Mouse (Mus musculus): Measurements from ENCODE around the gene Pdlim4. TPM values are rescaled to one million over a fixed set of nuclear protein-coding genes. Genes with fewer than 3 reads are reported as not detected.

Pdlim4 gene
- total RNA-seq, 2 experiments from 2014 or later = 13.8 to 14.0 TPM

- no peak for TF ChIP-seq CTCF (IDR thresholded peaks at IDR 0.05)
- H3K27ac ChIP-seq = no peak overlapping the region
- H3K4me3 ChIP-seq = no peak overlapping the region
- intact Hi-C loops (cut with DNase I) = no loop called here
- DNase-seq (ENCODE audit: extremely low spot score in 1 of 2, low spot score in 2 of 2) = no peak
These were observed 21.5 kb upstream of the Pdlim4 start for GRCm38 (mm10) chr11:54090091-54090879.

- no peak overlapping the region for H3K4me3 ChIP-seq
- no peak overlapping the region; the same call in 1 of the 2 replicates for H3K27ac ChIP-seq
- TF ChIP-seq CTCF (IDR thresholded peaks at IDR 0.05) = peak; percentile 77
- DNase-seq (ENCODE audit: extremely low spot score in 1 of 2, low spot score in 2 of 2) = peak; percentile 63 to 73
- intact Hi-C loops (cut with DNase I) = loop anchor here (1.0 to 2.0 kb wide), 2 partner anchors 30 to 87 kb away; no protein-coding TSS in a partner anchor
These were observed 20.1 kb upstream of the Pdlim4 start for GRCm38 (mm10) chr11:54088947-54089317.

- TF ChIP-seq CTCF (IDR thresholded peaks at IDR 0.05) = no peak
- intact Hi-C loops (cut with DNase I) = loop anchor here (2.0 kb wide), 1 partner anchor 30 kb away; no protein-coding TSS in a partner anchor
- no peak overlapping the region for H3K4me3 ChIP-seq
- no peak for DNase-seq (ENCODE audit: extremely low spot score in 1 of 2, low spot score in 2 of 2)
- no peak overlapping the region; the same call in 1 of the 2 replicates for H3K27ac ChIP-seq
These were observed 19.6 kb upstream of the Pdlim4 start for GRCm38 (mm10) chr11:54088253-54088946.

- intact Hi-C loops (cut with DNase I) = no loop called here
- Histone ChIP-seq H3K4me3 (no peak overlapping the region), H3K27ac (no peak overlapping the region)
- DNase-seq (ENCODE audit: extremely low spot score in 1 of 2, low spot score in 2 of 2) = no peak
- no peak for TF ChIP-seq CTCF (IDR thresholded peaks at IDR 0.05)
These were observed 17.0 kb upstream of the Pdlim4 start for GRCm38 (mm10) chr11:54085816-54086215.

GRCm38 (mm10) chr11:54084976-54085375 lies 16.2 kb upstream of the Pdlim4 start:
- intact Hi-C loops (cut with DNase I) = no loop called here
- TF ChIP-seq CTCF (IDR thresholded peaks at IDR 0.05) = no peak
- DNase-seq (ENCODE audit: extremely low spot score in 1 of 2, low spot score in 2 of 2) = no peak
- no peak overlapping the region for H3K27ac ChIP-seq
- no peak overlapping the region for H3K4me3 ChIP-seq

- no peak for DNase-seq (ENCODE audit: extremely low spot score in 1 of 2, low spot score in 2 of 2)
- intact Hi-C loops (cut with DNase I) = no loop called here
- Histone ChIP-seq H3K27ac (no peak overlapping the region), H3K4me3 (no peak overlapping the region)
- TF ChIP-seq CTCF (IDR thresholded peaks at IDR 0.05) = no peak
These were observed 13.9 kb upstream of the Pdlim4 start for GRCm38 (mm10) chr11:54082725-54083124.

GRCm38 (mm10) chr11:54080435-54080834 lies 11.6 kb upstream of the Pdlim4 start:
- intact Hi-C loops (cut with DNase I) = no loop called here
- H3K27ac ChIP-seq = no peak overlapping the region
- DNase-seq (ENCODE audit: extremely low spot score in 1 of 2, low spot score in 2 of 2) = no peak
- no peak for TF ChIP-seq CTCF (IDR thresholded peaks at IDR 0.05)
- no peak overlapping the region for H3K4me3 ChIP-seq

- no peak for TF ChIP-seq CTCF (IDR thresholded peaks at IDR 0.05)
- no peak for DNase-seq (ENCODE audit: extremely low spot score in 1 of 2, low spot score in 2 of 2)
- intact Hi-C loops (cut with DNase I) = no loop called here
- Histone ChIP-seq H3K4me3 (no peak overlapping the region), H3K27ac (no peak overlapping the region)
These were observed 7.3 kb upstream of the Pdlim4 start for GRCm38 (mm10) chr11:54076101-54076500.

- Histone ChIP-seq H3K27ac (no peak overlapping the region), H3K4me3 (no peak overlapping the region)
- intact Hi-C loops (cut with DNase I) = no loop called here
- DNase-seq (ENCODE audit: extremely low spot score in 1 of 2, low spot score in 2 of 2) = no peak
- no peak for TF ChIP-seq CTCF (IDR thresholded peaks at IDR 0.05)
These were observed 6.5 kb upstream of the Pdlim4 start for GRCm38 (mm10) chr11:54075353-54075752.

- intact Hi-C loops (cut with DNase I) = no loop called here
- H3K27ac ChIP-seq = no peak overlapping the region
- no peak for TF ChIP-seq CTCF (IDR thresholded peaks at IDR 0.05)
- DNase-seq (ENCODE audit: extremely low spot score in 1 of 2, low spot score in 2 of 2) = no peak
- no peak overlapping the region for H3K4me3 ChIP-seq
These were observed 4.5 kb upstream of the Pdlim4 start for GRCm38 (mm10) chr11:54073291-54073690.

GRCm38 (mm10) chr11:54071726-54072445 lies 3.1 kb upstream of the Pdlim4 start:
- intact Hi-C loops (cut with DNase I) = no loop called here
- no peak for TF ChIP-seq CTCF (IDR thresholded peaks at IDR 0.05)
- DNase-seq (ENCODE audit: extremely low spot score in 1 of 2, low spot score in 2 of 2) = no peak
- no peak overlapping the region for H3K27ac ChIP-seq
- no peak overlapping the region for H3K4me3 ChIP-seq

GRCm38 (mm10) chr11:54067996-54068519 lies 756 bp downstream of the Pdlim4 start:
- intact Hi-C loops (cut with DNase I) = no loop called here
- DNase-seq (ENCODE audit: extremely low spot score in 1 of 2, low spot score in 2 of 2) = no peak
- no peak for TF ChIP-seq CTCF (IDR thresholded peaks at IDR 0.05)
- peak overlapping the region; percentile 42 for H3K4me3 ChIP-seq
- H3K27ac ChIP-seq = peak overlapping the region; percentile 47; the same call in 1 of the 2 replicates

Data from left cerebral cortex, adult 2 months (tissue).